Mouse (Mus musculus) lung, postnatal 25 days (tissue): ENCODE results near the gene Tom1.

ENCODE experiments used
- DNase-seq: peaks from one replicate; pipeline ENCODE4 v3.0.0; 2022; ENCODE audit warnings: low spot score

Tom1 gene

GRCm38 (mm10) chr8:75088989-75089881 is 55.7 kb downstream of the Tom1 start:
- DNase-seq = peak; percentile 92

- no peak for DNase-seq
These were observed 57.4 kb downstream of the Tom1 start for GRCm38 (mm10) chr8:75090781-75091365.

GRCm38 (mm10) chr8:75093399-75094156 is 60.1 kb downstream of the Tom1 start, which contains the start of gene Hmox1:
Hmox1 (plus strand) TSS chr8:75093621.
- DNase-seq = peak; percentile 96

- DNase-seq = peak; percentile 67
These were observed 69.5 kb downstream of the Tom1 start for GRCm38 (mm10) chr8:75102956-75103355.

GRCm38 (mm10) chr8:75103376-75103878 is 69.9 kb downstream of the Tom1 start:
- DNase-seq = no peak

- peak; percentile 85 for DNase-seq
These were observed 75.2 kb downstream of the Tom1 start for GRCm38 (mm10) chr8:75108527-75109235.

- peak; percentile 99 for DNase-seq
These were observed 75.9 kb downstream of the Tom1 start, which contains the start of gene Mcm5 for GRCm38 (mm10) chr8:75109236-75109967. Mcm5 (plus strand) TSS chr8:75109569.

GRCm38 (mm10) chr8:75110093-75110492 is 76.6 kb downstream of the Tom1 start:
- DNase-seq = no peak

GRCm38 (mm10) chr8:75118505-75118904 is 85.0 kb downstream of the Tom1 start:
- no peak for DNase-seq

- no peak for DNase-seq
These were observed 85.8 kb downstream of the Tom1 start for GRCm38 (mm10) chr8:75119287-75119686.
